Mouse (Mus musculus) small intestine, adult 2 months (tissue): ENCODE measurements at regions not wholly inside any gene's neighbourhood (a gene's known extent, or its start where the extent isn't known, plus 50 kb on each side); places are given as distances from the start of the nearest gene placed in this dataset.

Experiments
- CTCF ChIP-seq: fragments of 200-500 bp; IDR thresholded peaks from 2 replicates; pipeline ENCODE4 v1.5.1; 2012; ENCODE audit warnings: low read depth, mild to moderate bottlenecking, control low read depth, inconsistent platforms, low read length, moderate library complexity, mixed read lengths; ENCODE audit not compliant: insufficient replicate concordance, insufficient read length; ENCODE audit errors: extremely low read depth
- POLR2A ChIP-seq: fragments of 200-500 bp; IDR thresholded peaks from 2 replicates; pipeline ENCODE4 v1.6.1; 2012; ENCODE audit warnings: low read depth, mild to moderate bottlenecking, control low read depth, inconsistent platforms, low read length, moderate library complexity

DNA sequence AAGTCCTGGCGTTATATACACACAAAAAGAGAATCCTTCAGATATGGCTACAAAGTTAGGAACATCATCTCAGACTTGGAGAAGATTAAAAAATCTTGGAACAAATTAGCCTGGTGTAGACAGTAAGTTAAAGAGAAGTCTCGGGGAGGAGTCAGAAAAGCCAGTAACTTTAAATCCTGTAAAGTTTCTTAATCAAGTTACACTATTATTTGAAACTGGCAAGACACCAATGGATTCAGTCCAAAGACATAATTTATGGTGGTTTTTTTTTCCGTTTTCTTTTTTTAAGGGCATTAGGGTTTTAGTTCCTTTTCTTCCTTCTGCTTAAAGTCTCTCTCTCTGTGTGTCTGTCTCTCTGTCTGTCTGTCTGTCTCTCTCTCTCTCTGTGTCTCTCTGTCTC, 144.6 kb upstream of the Zfp703 start:
- TF ChIP-seq POLR2A: no peak
- TF ChIP-seq CTCF: no peak
